Mouse (Mus musculus): ENCODE measurements at regions not wholly inside any gene's neighbourhood (a gene's known extent, or its start where the extent isn't known, plus 50 kb on each side); places are given as distances from the start of the nearest gene placed in this dataset.
"Not testable (repeated sequence)": the region's sequence is repeated elsewhere in the genome, so short reads cannot be mapped to it uniquely, and the experiment has no call there.

- no peak for DNase-seq (ENCODE audit: low spot score in 2 of 2)
Measured at GRCm38 (mm10) chr13:74969244-74969643, 120.4 kb upstream of the Pcsk1 start.

GRCm38 (mm10) chr13:74955876-74956275 is 133.8 kb upstream of the Pcsk1 start:
- DNase-seq (ENCODE audit: low spot score in 2 of 2): no peak

GRCm38 (mm10) chr13:74913655-74914054 is 105.0 kb upstream of the Cast start:
- DNase-seq (ENCODE audit: low spot score in 2 of 2): not testable (repeated sequence)

GRCm38 (mm10) chr13:74903213-74904055 is 94.8 kb upstream of the Cast start:
- peak in 1 of 2 experiments; percentile 10 for DNase-seq (ENCODE audit: low spot score in 2 of 2)

GRCm38 (mm10) chr13:74889859-74890469 is 81.4 kb upstream of the Cast start:
- no peak for DNase-seq (ENCODE audit: low spot score in 2 of 2)

- DNase-seq (ENCODE audit: low spot score in 2 of 2): no peak
Measured at GRCm38 (mm10) chr13:74867720-74868119, 59.1 kb upstream of the Cast start.

GRCm38 (mm10) chr13:74864000-74864399 is 55.4 kb upstream of the Cast start:
- DNase-seq (ENCODE audit: low spot score in 2 of 2): no peak

GRCm38 (mm10) chr13:74861373-74861970 is 52.9 kb upstream of the Cast start:
- no peak for DNase-seq (ENCODE audit: low spot score in 2 of 2)

Measured in layer of hippocampus, postnatal 10 days (tissue).